Mouse (Mus musculus) limb, embryonic 12.5 days (tissue): ENCODE measurements around the gene Actr6. TPM values are rescaled to one million over a fixed set of nuclear protein-coding genes. Genes with fewer than 3 reads are reported as not detected.
A peak's percentile ranks its signal among the peaks of the same experiment; 100 is the strongest.

Experiments used
- ATAC-seq: fragments of 200-750 bp; cut with Nextera tagmentation; 2 replicates; pipeline ENCODE4 v1.8.0; 2017; ENCODE audit warnings: low read depth, moderate TSS enrichment; ENCODE audit not compliant: insufficient number of reproducible peaks, insufficient read depth, low FRiP score, low TSS enrichment
- H3K27ac ChIP-seq: fragments of 300-500 bp; sonication (generic); 2 replicates; pipeline ENCODE4 v1.5.1; 2016; ENCODE audit warnings: mild to moderate bottlenecking, moderate library complexity
- H3K27me3 ChIP-seq: fragments of 300-500 bp; sonication (generic); 2 replicates; pipeline ENCODE4 v1.6.1; 2016; ENCODE audit warnings: mild to moderate bottlenecking, moderate library complexity
- H3K36me3 ChIP-seq: fragments of 300-500 bp; sonication (generic); 2 replicates; pipeline ENCODE4 v1.6.1; 2016; ENCODE audit warnings: mild to moderate bottlenecking, moderate library complexity
- H3K4me1 ChIP-seq: fragments of 300-500 bp; sonication (generic); replicated peaks from 2 replicates; pipeline ENCODE4 v1.6.1; 2016
- H3K4me2 ChIP-seq: fragments of 300-500 bp; sonication (generic); 2 replicates; pipeline ENCODE4 v1.6.1; 2016; ENCODE audit warnings: mild to moderate bottlenecking, moderate library complexity
- H3K4me3 ChIP-seq: fragments of 300-500 bp; sonication (generic); replicated peaks from 2 replicates; pipeline ENCODE4 v1.5.1; 2016; ENCODE audit warnings: mild to moderate bottlenecking
- H3K9ac ChIP-seq: fragments of 300-500 bp; sonication (generic); replicated peaks from 2 replicates; pipeline ENCODE4 v1.6.1; 2016; ENCODE audit warnings: mild to moderate bottlenecking, moderate library complexity
- H3K9me3 ChIP-seq: fragments of 300-500 bp; sonication (generic); 2 replicates; pipeline ENCODE4 v1.6.1; 2016; ENCODE audit warnings: mild to moderate bottlenecking, moderate library complexity
- WGBS: fragments of 180-500 bp; shearing (Covaris S2); methylation state at CpG from one replicate; pipeline ENCODE4 v1.1.7; 2016; 5-methylcytosine and 5-hydroxymethylcytosine counted together
- polyA plus RNA-seq: library from polyadenylated mRNA; unstranded; fragments of >200 nt; fragmentation: Nextera tagmentation; extraction: Ambion mirVana; gene quantifications from 2 replicates; pipeline ENCODE4 v1.2.1, GENCODE M21; 2016

Actr6 gene
- polyA plus RNA-seq, 1 experiment from 2014 or later: 37.8 TPM

- Histone ChIP-seq H3K27ac (no peak overlapping the region), H3K4me1 (peaks cover 11% of the 10 kb centered on the region), H3K4me3 (no peak overlapping the region), H3K9ac (no peak overlapping the region), H3K27me3 (no peaks in the 10 kb centered on the region), H3K36me3 (no peaks in the 10 kb centered on the region), H3K9me3 (0 out of 2 replicates have a peak, but pooled peaks cover 3% of the 10 kb centered on the region), H3K4me2 (no peak overlapping the region)
- 91% methylated on average over 2 of the region's 2 CpGs for WGBS
- ATAC-seq: no peak
These were observed 16.5 kb upstream of the Actr6 start for GRCm38 (mm10) chr10:89748619-89749018.

DNA sequence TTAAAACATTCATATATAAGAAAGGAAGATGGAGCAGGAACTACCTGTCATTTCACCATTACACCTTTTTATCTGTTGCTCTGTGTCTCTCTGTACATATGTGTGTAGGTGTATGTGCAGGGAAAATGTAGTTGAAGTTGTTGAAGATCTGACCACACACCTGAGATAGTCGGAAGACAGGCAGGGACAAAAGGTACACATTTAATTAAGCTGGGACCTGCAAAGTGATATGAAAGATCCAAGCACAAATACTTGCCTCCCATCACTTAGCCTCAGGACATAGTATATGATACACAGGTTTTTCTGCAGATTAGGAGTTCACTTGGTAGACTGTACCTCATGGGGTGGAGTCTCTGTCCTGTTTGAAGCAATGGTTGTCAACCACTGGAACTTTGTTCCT, 15.8 kb upstream of the Actr6 start:
- Histone ChIP-seq H3K9me3 (0 out of 2 replicates have a peak, but pooled peaks cover 3% of the 10 kb centered on the region), H3K9ac (no peak overlapping the region), H3K4me1 (peaks cover 11% of the 10 kb centered on the region), H3K4me2 (no peak overlapping the region), H3K36me3 (no peaks in the 10 kb centered on the region), H3K27ac (no peak overlapping the region), H3K4me3 (no peak overlapping the region), H3K27me3 (no peaks in the 10 kb centered on the region)
- 94% methylated on average over 1 of the region's 1 CpGs for WGBS
- no peak for ATAC-seq

DNA sequence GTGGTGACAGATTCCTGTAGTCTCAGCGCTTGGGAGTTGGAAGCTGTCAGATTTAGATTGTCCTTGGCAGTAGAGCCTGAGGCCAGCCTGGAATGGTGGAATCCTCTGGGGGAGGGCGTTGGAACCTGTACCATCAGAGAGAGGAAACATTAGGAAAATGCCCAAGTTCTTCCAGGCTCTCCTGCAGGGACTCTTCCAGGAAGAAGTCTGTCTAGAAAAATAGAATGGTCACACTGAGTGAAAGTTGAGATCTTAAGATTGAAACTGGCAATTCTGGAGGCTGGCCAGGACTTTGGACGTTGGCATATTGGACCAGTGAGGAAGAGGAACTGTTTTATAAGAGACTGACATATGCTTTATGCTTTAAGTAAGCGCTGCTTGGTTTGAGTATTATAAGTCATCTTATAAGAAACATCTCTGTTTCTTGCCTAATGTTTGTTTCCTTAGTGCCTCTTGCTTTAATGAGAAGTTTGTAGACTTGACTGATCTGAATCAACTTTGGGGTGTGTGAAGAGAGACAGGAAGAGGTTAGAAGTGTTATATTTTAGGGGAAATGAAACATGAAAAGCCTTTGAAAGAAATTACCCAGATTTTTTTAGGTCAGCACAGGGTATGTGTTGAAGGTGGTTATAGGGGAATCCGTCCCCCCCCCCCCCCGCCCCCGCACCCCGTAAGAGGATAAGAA, 15.3 kb upstream of the Actr6 start:
- no peak for ATAC-seq
- Histone ChIP-seq H3K27me3 (no peaks in the 10 kb centered on the region), H3K9me3 (0 out of 2 replicates have a peak, but pooled peaks cover 3% of the 10 kb centered on the region), H3K4me3 (no peak overlapping the region), H3K4me1 (peaks cover 11% of the 10 kb centered on the region), H3K4me2 (no peak overlapping the region), H3K9ac (no peak overlapping the region), H3K36me3 (no peaks in the 10 kb centered on the region), H3K27ac (no peak overlapping the region)
- WGBS: 86% methylated on average over 8 of the region's 8 CpGs

- 0 out of 2 replicates have a peak, but pooled peaks cover 3% of the 10 kb centered on the region for H3K9me3 ChIP-seq
- H3K4me3 ChIP-seq: no peak overlapping the region
- peaks cover 11% of the 10 kb centered on the region for H3K4me1 ChIP-seq
- H3K36me3 ChIP-seq: no peaks in the 10 kb centered on the region
- H3K9ac ChIP-seq: no peak overlapping the region
- peak overlapping the region; percentile 36; the same call in 1 of the 2 replicates for H3K4me2 ChIP-seq
- H3K27ac ChIP-seq: no peak overlapping the region
- no peaks in the 10 kb centered on the region for H3K27me3 ChIP-seq
- ATAC-seq: no peak
- WGBS: 87% methylated on average over 3 of the region's 3 CpGs
These were observed 14.5 kb upstream of the Actr6 start for GRCm38 (mm10) chr10:89746581-89746980.

GRCm38 (mm10) chr10:89745666-89746020, 13.5 kb upstream of the Actr6 start:
- peak overlapping the region; percentile 94 for H3K27ac ChIP-seq
- peak overlapping the region; percentile 61 for H3K4me2 ChIP-seq
- 0 out of 2 replicates have a peak, but pooled peaks cover 3% of the 10 kb centered on the region for H3K9me3 ChIP-seq
- no peaks in the 10 kb centered on the region for H3K27me3 ChIP-seq
- H3K36me3 ChIP-seq: no peaks in the 10 kb centered on the region
- no peak for ATAC-seq
- peak overlapping the region; percentile 90 for H3K9ac ChIP-seq
- H3K4me1 ChIP-seq: peaks cover 11% of the 10 kb centered on the region
- peak overlapping the region; percentile 89 for H3K4me3 ChIP-seq
- WGBS: under 1% methylated on average over 14 of the region's 14 CpGs

GRCm38 (mm10) chr10:89744871-89745665, 13.0 kb upstream of the Actr6 start, which contains the start of gene Uhrf1bp1l:
Gene Uhrf1bp1l, plus strand, starts transcription at chr10:89744991.
- Histone ChIP-seq H3K27me3 (no peaks in the 10 kb centered on the region), H3K4me1 (peaks cover 11% of the 10 kb centered on the region), H3K9me3 (0 out of 2 replicates have a peak, but pooled peaks cover 3% of the 10 kb centered on the region), H3K9ac (peak within 1 kb of the TSS; percentile 90), H3K4me3 (peak within 1 kb of the TSS; percentile 89), H3K4me2 (peak within 1 kb of the TSS; percentile 61), H3K36me3 (no peaks in the 10 kb centered on the region), H3K27ac (peak within 1 kb of the TSS; percentile 94)
- WGBS: under 1% methylated on average over 69 of the region's 85 CpGs
- peak; percentile 89 for ATAC-seq

GRCm38 (mm10) chr10:89744341-89744740, 12.2 kb upstream of the Actr6 start:
- Histone ChIP-seq H3K27ac (no peak overlapping the region), H3K4me1 (peaks cover 11% of the 10 kb centered on the region), H3K36me3 (no peaks in the 10 kb centered on the region), H3K9me3 (0 out of 2 replicates have a peak, but pooled peaks cover 3% of the 10 kb centered on the region), H3K4me3 (peak overlapping the region; percentile 89), H3K27me3 (no peaks in the 10 kb centered on the region), H3K9ac (no peak overlapping the region), H3K4me2 (peak overlapping the region; percentile 61)
- no peak for ATAC-seq
- 29% methylated on average over 3 of the region's 3 CpGs for WGBS

- Histone ChIP-seq H3K9ac (no peak overlapping the region), H3K4me1 (peaks cover 11% of the 10 kb centered on the region), H3K9me3 (no peaks in the 10 kb centered on the region), H3K36me3 (no peaks in the 10 kb centered on the region), H3K4me3 (no peak overlapping the region), H3K4me2 (no peak overlapping the region), H3K27ac (no peak overlapping the region), H3K27me3 (no peaks in the 10 kb centered on the region)
- WGBS: 91% methylated on average over 4 of the region's 4 CpGs
- no peak for ATAC-seq
These were observed 11.2 kb upstream of the Actr6 start for GRCm38 (mm10) chr10:89743266-89743665.

GRCm38 (mm10) chr10:89740995-89741394, 8.9 kb upstream of the Actr6 start:
- ATAC-seq: no peak

DNA sequence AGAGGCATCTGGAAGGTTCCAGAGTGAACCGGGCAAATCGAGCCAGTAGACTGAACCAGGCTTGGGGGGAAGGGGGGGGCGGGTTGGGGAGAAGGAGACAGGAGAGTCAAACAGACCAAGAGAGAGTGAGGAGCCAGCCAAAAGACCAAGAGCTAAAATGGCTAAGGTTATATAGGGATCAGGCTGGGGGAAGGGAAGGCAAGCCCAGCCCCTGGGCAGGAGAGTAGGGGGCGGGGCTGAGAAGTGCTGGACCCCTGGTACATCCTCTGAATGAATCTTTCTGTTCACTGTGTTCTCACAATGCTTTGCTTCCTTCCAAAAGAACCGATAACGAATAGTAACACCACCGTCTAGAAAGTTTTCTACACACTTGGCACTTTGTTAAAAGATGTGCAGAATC, 7.6 kb upstream of the Actr6 start:
- no peak overlapping the region for H3K4me2 ChIP-seq
- no peaks in the 10 kb centered on the region for H3K36me3 ChIP-seq
- no peak for ATAC-seq
- no peaks in the 10 kb centered on the region for H3K9me3 ChIP-seq
- H3K27ac ChIP-seq: no peak overlapping the region
- no peaks in the 10 kb centered on the region for H3K27me3 ChIP-seq
- no peak overlapping the region for H3K4me3 ChIP-seq
- WGBS: 71% methylated on average over 7 of the region's 7 CpGs
- no peaks in the 10 kb centered on the region for H3K4me1 ChIP-seq
- no peak overlapping the region for H3K9ac ChIP-seq

More at GRCm38 (mm10) chr10:89740995-89741394, 8.9 kb upstream of the Actr6 start:
- Histone ChIP-seq H3K27ac (no peak overlapping the region), H3K9ac (no peak overlapping the region), H3K4me3 (no peak overlapping the region), H3K27me3 (no peaks in the 10 kb centered on the region), H3K4me2 (no peak overlapping the region), H3K36me3 (no peaks in the 10 kb centered on the region), H3K4me1 (no peaks in the 10 kb centered on the region), H3K9me3 (no peaks in the 10 kb centered on the region)
- 85% methylated on average over 6 of the region's 6 CpGs for WGBS

DNA sequence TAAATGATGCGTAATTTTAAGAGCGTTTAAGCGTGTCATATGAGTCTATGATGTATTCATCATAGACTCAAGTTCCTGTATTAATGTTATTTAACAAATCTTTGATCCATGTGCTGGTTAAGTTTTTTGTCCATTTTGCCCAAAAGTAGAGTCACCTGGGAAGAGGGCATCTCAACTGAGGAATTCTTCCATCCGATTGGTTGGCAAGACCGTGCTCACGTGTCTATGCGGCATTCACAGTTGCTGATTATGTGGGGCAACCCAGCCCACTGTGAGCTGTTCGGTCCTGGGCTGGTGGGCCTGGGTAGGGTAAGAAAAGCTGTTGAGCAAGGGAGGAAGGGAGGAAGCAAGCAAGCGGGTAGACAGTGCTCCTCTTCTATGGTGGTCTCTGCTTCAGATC, 6.3 kb upstream of the Actr6 start:
- 90% methylated on average over 9 of the region's 9 CpGs for WGBS
- H3K9ac ChIP-seq: no peak overlapping the region
- no peaks in the 10 kb centered on the region for H3K9me3 ChIP-seq
- no peaks in the 10 kb centered on the region for H3K27me3 ChIP-seq
- H3K4me1 ChIP-seq: no peaks in the 10 kb centered on the region
- H3K27ac ChIP-seq: no peak overlapping the region
- no peak overlapping the region for H3K4me3 ChIP-seq
- no peak overlapping the region for H3K4me2 ChIP-seq
- ATAC-seq: no peak
- no peaks in the 10 kb centered on the region for H3K36me3 ChIP-seq
